Mouse (Mus musculus) brain, embryonic 14.5 days (tissue): ENCODE data around the gene Ttpal.

Source experiments
- CTCF ChIP-seq: fragments of 200-500 bp; IDR thresholded peaks from 2 replicates; pipeline ENCODE4 v1.5.1; 2012; ENCODE audit warnings: inconsistent platforms, mild to moderate bottlenecking, moderate library complexity, borderline replicate concordance; ENCODE audit not compliant: insufficient read depth, insufficient read length; ENCODE audit errors: extremely low read depth
- POLR2A ChIP-seq: fragments of 200-500 bp; IDR thresholded peaks from 2 replicates; pipeline ENCODE4 v1.6.1; 2012; ENCODE audit warnings: mild to moderate bottlenecking, inconsistent platforms, borderline replicate concordance; ENCODE audit not compliant: poor library complexity, insufficient read depth, insufficient read length, severe bottlenecking; ENCODE audit errors: extremely low read depth

- TF ChIP-seq CTCF (no peak), POLR2A (no peak)
These were observed 4.0 kb downstream of the Ttpal start for GRCm38 (mm10) chr2:163606161-163606560.
